Mouse (Mus musculus) bone marrow macrophage, adult 2 months (primary cell): ENCODE measurements at regions not wholly inside any gene's neighbourhood (a gene's known extent, or its start where the extent isn't known, plus 50 kb on each side); places are given as distances from the start of the nearest gene placed in this dataset.

Source experiments
- H3K27ac ChIP-seq: 2 replicates; pipeline ENCODE4 v1.5.1; 2012; ENCODE audit warnings: low read depth, low read length; ENCODE audit not compliant: insufficient read depth
- H3K4me1 ChIP-seq: 2 replicates; pipeline ENCODE4 v1.6.1; 2012; ENCODE audit warnings: low read length; ENCODE audit not compliant: control insufficient read depth, insufficient read depth
- H3K4me3 ChIP-seq: 2 replicates; pipeline ENCODE4 v1.5.1; 2012; ENCODE audit warnings: mild to moderate bottlenecking, low read length, moderate library complexity; ENCODE audit not compliant: insufficient read depth
- CTCF ChIP-seq: IDR thresholded peaks from 2 replicates; pipeline ENCODE4 v1.5.1; 2012; ENCODE audit warnings: low read depth, mild to moderate bottlenecking, low read length, moderate library complexity
- POLR2A ChIP-seq: IDR thresholded peaks from 2 replicates; pipeline ENCODE4 v1.6.1; 2012; ENCODE audit warnings: mild to moderate bottlenecking, low read depth, low read length, borderline replicate concordance

DNA sequence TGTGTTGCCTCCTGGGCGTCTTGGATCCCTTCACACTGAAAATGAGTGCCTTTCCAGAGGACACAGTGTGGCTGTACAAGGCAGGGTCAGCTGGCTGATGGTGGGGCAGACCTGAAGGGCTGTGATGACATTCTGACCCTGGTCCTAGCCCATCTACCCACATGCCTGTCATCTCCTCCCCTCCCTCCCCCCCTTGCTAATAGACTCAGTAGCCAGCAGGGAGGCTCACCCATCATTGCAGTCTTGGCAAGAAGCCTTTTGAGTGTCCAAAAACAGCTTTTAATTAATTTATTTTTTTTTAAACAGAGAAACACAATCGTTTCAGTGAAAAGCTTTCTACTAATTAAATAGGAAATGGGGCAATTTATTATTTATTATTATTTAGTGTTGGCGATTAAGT is 67.0 kb upstream of the Ssx2ip start:
- TF ChIP-seq POLR2A (no peak), CTCF (no peak)
- no peak overlapping the region for H3K4me3 ChIP-seq
- H3K4me1 ChIP-seq, result peaks cover 8% of the 10 kb centered on the region
- H3K27ac ChIP-seq, result no peak overlapping the region

DNA sequence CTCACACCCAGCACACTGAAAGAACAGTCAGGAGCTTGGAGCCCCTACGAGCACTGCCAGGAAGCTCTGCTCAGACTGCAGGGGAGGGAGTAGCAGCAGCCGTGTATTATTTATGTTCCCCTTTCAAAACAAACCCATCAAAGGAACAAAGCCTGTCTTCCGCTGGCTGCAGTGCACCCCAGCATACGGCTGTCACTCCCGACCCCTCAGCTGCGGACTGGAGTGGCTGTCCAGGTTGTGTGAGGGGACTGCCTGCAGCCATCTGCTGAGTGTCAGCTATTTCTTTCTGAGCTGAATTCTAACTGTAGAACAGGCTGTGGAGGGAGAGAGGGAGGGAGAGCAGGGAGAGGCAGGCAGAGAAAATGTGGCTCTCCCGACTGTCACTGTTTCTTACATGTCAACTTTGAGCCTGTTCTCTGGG is 66.6 kb upstream of the Ssx2ip start:
- Histone ChIP-seq H3K27ac (no peak overlapping the region), H3K4me1 (peaks cover 5% of the 10 kb centered on the region), H3K4me3 (no peak overlapping the region)
- TF ChIP-seq POLR2A (no peak), CTCF (no peak)

DNA sequence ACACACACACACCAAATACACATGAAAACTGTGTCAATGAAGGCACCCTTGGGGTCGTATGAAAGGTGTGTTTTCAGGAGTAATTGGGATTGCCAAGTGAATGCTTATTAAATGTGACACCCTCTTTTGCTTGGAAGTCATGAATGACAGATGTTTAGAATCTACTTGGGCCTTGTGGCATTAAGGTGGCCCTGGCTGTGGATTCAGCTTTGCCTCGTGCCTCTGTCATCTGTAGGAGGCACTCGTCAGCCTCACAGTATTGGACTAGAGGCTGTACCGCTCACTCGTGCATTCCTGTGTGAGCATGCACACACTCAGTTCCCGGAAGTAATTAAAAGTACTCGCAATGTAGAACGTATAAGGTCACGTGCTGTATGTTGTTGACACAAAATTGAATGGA is 66.0 kb upstream of the Ssx2ip start:
- Histone ChIP-seq H3K4me1 (0 out of 2 replicates have a peak, but pooled peaks cover under 1% of the 10 kb centered on the region), H3K4me3 (no peak overlapping the region), H3K27ac (no peak overlapping the region)
- TF ChIP-seq CTCF, result no peak
- TF ChIP-seq POLR2A, result no peak

DNA sequence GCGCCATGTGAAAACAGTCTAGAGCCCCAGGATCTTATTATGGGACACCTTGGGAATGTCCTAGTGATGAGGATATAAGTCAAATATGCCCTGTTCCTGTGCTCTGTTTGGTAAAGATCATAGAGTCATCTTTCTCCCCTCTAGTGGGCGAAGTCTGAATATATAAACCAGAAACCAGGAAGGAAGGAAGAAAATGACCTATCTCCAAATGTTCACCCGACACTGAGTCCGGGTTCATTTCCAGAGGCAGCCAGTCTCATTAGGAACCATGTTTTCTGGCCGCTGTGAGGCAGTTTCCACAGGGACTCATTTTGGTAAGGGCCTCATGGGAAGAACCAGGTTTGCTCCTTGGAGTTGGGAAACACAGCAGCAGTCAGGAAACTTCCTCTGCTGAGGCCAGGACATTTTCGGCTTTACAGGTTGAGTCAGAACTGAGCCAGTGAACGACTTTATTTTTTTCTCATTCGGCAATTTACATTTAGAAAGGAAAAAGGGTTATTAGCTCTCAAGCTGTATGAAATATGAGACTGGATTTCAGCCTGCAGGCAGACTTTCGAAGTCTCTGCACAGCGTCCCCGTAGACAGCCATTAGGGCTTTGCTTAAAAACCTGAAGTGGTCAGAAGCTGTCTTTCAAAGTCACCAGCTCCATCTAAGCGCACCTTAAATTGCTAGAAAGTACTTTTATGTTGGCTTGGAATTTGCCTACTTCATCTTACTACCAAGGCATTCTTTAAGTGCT is 64.0 kb upstream of the Ssx2ip start:
- TF ChIP-seq POLR2A (no peak), CTCF (no peak)
- no peak overlapping the region for H3K27ac ChIP-seq
- H3K4me1 ChIP-seq, result no peaks in the 10 kb centered on the region
- no peak overlapping the region for H3K4me3 ChIP-seq

DNA sequence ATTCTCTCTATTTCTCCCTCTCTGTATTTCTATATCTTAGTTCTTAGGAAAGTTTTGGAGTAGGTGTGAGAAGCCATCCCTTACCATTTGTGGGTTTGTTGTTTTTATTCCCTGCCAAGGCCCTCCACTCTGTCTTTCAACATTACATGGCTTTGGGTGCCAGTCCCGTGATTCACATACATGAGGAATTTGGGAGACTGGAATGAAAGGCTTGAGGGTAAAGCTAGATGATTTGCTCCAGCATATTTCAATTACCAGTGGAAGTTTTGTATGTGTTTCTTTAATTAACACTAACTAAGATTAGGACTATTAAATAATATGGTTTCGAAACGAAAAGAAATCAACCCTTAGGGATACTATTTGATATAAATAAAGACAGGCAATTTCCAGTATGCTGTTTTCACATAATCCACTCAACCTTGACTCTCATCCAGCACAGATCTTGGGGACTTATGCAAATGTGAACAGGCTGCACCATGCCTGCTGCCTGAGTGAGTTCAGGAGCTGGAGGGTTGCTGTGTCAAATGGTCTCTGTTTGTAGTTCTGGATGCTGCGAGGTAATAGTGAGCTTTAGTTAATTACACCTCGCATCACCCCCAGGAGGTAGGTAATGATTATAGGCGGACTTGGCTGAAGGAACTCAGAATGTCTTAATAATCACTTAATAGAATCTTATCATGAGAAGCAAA is 62.6 kb upstream of the Ssx2ip start:
- Histone ChIP-seq H3K27ac (no peak overlapping the region), H3K4me1 (no peaks in the 10 kb centered on the region), H3K4me3 (no peak overlapping the region)
- no peak for TF ChIP-seq POLR2A
- no peak for TF ChIP-seq CTCF

DNA sequence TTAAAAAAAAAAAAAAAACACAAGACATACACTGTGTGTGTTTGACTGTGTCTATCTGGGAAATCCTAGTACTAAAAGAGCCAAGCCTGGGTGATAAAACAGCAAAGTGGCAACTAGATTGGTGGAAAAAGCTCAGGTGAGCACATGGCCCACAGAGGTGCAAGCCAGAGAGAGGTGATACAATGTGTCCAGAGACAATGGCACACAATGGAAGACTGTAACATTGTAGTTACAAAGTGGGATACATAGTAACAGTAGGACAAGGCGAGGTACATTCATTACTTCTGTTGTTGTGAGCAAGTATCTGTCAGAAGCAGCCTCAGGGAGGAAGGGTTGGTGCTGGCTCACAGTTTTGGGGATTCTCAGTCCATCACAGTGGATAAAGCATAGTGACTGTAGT is 61.7 kb upstream of the Ssx2ip start:
- H3K4me1 ChIP-seq, result no peaks in the 10 kb centered on the region
- H3K4me3 ChIP-seq, result no peak overlapping the region
- no peak overlapping the region for H3K27ac ChIP-seq
- TF ChIP-seq POLR2A (no peak), CTCF (no peak)

DNA sequence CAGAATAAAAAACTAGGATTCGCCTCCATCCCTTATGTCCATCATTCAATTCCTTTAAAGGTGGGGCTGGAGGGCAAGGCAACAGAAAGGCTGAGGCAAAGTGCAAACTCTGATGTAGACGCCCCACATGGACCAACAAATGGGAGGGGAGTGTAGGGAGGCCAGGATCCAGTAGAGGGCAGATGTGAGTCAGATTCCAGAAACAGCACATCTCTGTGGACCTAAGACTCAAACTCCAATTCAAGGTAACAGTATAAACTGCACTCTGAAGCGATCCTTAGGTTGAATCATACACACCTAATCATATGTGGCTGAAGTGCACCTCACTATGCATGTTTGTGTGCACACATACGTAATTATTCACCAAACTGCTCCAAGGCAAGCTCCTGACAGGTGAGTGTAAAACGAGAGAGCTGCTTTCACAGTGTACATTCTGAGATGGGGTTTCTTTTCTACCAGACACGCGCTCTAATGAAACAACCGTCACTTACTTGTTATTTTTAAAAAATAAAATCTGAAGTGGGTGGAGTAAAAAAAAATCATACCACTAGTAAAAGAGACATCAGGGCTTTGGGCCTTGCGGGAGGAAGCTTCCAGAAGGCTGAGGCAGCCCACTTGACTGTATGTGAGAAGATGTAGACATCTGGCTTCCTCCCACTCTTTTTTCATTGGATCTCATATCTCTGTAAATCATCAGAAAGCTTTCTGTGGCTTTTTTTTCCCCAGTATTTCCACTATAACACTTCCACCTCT is 60.6 kb upstream of the Ssx2ip start:
- no peak overlapping the region for H3K27ac ChIP-seq
- TF ChIP-seq POLR2A, result no peak
- TF ChIP-seq CTCF, result no peak
- H3K4me1 ChIP-seq, result no peaks in the 10 kb centered on the region
- H3K4me3 ChIP-seq, result no peak overlapping the region

DNA sequence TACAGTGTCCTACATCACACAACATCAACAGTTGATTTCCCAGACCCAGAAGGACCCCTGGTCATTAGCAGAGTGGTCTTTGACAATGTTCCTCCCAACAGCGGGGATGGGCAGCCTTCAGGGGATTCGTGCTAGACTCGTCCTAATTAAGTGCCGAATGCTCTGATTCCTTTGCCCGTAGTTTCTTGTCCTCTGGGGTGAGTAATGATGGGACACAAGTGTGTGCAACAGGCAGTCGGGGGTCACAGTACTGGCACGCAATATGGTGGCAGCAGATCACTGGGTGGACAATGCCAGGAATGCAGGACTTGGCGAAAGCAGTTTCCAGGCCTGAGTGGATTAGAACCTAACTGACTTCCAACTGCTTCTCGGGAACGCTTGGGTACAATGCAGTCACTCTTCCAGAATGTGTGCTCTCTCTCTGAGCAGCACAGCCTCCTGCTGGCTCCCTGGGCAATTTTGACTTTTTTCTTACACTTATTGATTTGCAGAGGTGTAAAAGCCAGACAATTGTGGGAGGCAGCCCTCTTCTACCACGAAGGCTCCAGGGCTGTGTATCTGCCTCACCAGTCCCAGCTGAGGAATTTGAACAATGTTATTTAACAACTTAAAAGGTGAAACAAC is 59.9 kb upstream of the Ssx2ip start:
- no peak for TF ChIP-seq CTCF
- TF ChIP-seq POLR2A, result no peak
- H3K27ac ChIP-seq, result no peak overlapping the region
- H3K4me1 ChIP-seq, result no peaks in the 10 kb centered on the region
- H3K4me3 ChIP-seq, result no peak overlapping the region

DNA sequence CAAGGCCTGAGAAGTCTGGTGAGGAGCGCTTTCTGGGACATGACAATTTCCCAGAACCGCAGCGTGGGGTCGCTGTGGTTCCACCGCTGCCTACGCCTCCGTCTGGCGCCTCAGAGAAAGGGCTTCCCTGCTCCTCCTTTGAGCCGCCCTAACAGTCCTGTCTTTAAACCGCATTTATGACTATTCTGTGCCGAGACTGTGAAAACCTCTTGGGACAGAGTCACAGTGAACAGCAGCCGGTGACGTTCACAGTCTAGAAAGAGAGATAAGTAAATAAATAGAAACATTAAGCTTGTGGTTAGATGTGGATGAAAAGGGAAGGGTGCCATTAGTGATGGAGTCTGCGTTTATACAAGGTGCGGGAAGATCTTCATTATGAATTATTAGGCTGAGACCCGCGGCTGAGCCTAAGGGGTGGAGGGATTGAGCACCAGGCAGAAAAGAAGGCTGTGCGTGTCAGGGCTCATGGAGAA is 59.1 kb upstream of the Ssx2ip start:
- TF ChIP-seq POLR2A (no peak), CTCF (peak; percentile 80)
- H3K4me3 ChIP-seq, result no peak overlapping the region
- no peaks in the 10 kb centered on the region for H3K4me1 ChIP-seq
- no peak overlapping the region for H3K27ac ChIP-seq
